Mouse (Mus musculus) myocyte (in vitro differentiated cells): ENCODE results near the gene Arrb1. TPM values are rescaled to one million over a fixed set of nuclear protein-coding genes. Genes with fewer than 3 reads are reported as not detected.

Source experiments
- H3K27me3 ChIP-seq: one replicate; pipeline ENCODE4 v1.6.1; 2011; ENCODE audit not compliant: control insufficient read depth, insufficient read depth, insufficient read length
- H3K36me3 ChIP-seq: one replicate; pipeline ENCODE4 v1.6.1; 2011; ENCODE audit not compliant: control insufficient read depth, insufficient read depth
- H3K4me2 ChIP-seq: one replicate; pipeline ENCODE4 v1.6.1; 2011; ENCODE audit warnings: low read depth, control low read depth
- H3K4me3 ChIP-seq: one replicate; pipeline ENCODE4 v1.5.1; 2011; ENCODE audit warnings: mild to moderate bottlenecking, control low read depth, moderate library complexity
- H3K79me2 ChIP-seq: one replicate; pipeline ENCODE4 v1.6.1; 2011; ENCODE audit not compliant: control insufficient read depth, insufficient read depth
- H3ac ChIP-seq: one replicate; pipeline ENCODE4 v1.6.1; 2011; ENCODE audit not compliant: control insufficient read depth, insufficient read length
- CEBPB ChIP-seq: IDR thresholded peaks from 2 replicates; pipeline ENCODE4 v1.6.1; 2011; ENCODE audit warnings: mild to moderate bottlenecking, moderate library complexity; ENCODE audit not compliant: poor library complexity, insufficient read depth, severe bottlenecking
- E2F4 ChIP-seq: IDR thresholded peaks from one replicate; pipeline ENCODE4 v1.6.1; 2011; ENCODE audit warnings: mild to moderate bottlenecking, control low read depth, moderate library complexity; ENCODE audit not compliant: insufficient read depth
- MAX ChIP-seq: IDR thresholded peaks from one replicate; pipeline ENCODE4 v1.6.1; 2011; ENCODE audit warnings: low read depth, mild to moderate bottlenecking, control low read depth
- MYOD1 ChIP-seq, 3 experiments: IDR thresholded peaks; one replicate each; pipeline ENCODE4 v1.6.1; 2011; ENCODE audit warnings: control low read depth in 2 of 3, low read depth in 2 of 3, mild to moderate bottlenecking in 2 of 3, moderate library complexity in 1 of 3; ENCODE audit not compliant: insufficient read length in 2 of 3, control insufficient read depth in 1 of 3
- MYOG ChIP-seq, 3 experiments: IDR thresholded peaks; one replicate each; pipeline ENCODE4 v1.6.1; 2011; ENCODE audit warnings: control low read depth in 2 of 3, low read depth in 2 of 3, mild to moderate bottlenecking in 2 of 3; ENCODE audit not compliant: insufficient read length in 2 of 3, control insufficient read depth in 1 of 3, insufficient read depth in 1 of 3
- POLR2A ChIP-seq: IDR thresholded peaks from one replicate; pipeline ENCODE4 v1.6.1; 2011; ENCODE audit warnings: low read depth, mild to moderate bottlenecking, control low read depth, moderate library complexity; ENCODE audit not compliant: insufficient read length
- POLR2AphosphoS2 ChIP-seq: IDR thresholded peaks from one replicate; pipeline ENCODE4 v1.6.1; 2011; ENCODE audit warnings: low read depth, control low read depth; ENCODE audit not compliant: insufficient read length
- REST ChIP-seq: IDR thresholded peaks from one replicate; pipeline ENCODE4 v1.6.1; 2011; ENCODE audit warnings: mild to moderate bottlenecking, control low read depth, moderate library complexity; ENCODE audit not compliant: insufficient read depth, insufficient read length
- SRF ChIP-seq: IDR thresholded peaks from one replicate; pipeline ENCODE4 v1.6.1; 2011; ENCODE audit warnings: low read depth; ENCODE audit not compliant: control insufficient read depth, insufficient read length
- TCF12 ChIP-seq: IDR thresholded peaks from one replicate; pipeline ENCODE4 v1.6.1; 2011; ENCODE audit warnings: mild to moderate bottlenecking, control low read depth; ENCODE audit not compliant: poor library complexity, insufficient read depth, severe bottlenecking
- TCF3 ChIP-seq: IDR thresholded peaks from one replicate; pipeline ENCODE4 v1.6.1; 2011; ENCODE audit warnings: low read depth, control low read depth; ENCODE audit not compliant: insufficient read length
- USF1 ChIP-seq: IDR thresholded peaks from one replicate; pipeline ENCODE4 v1.6.1; 2011; ENCODE audit warnings: low read depth, mild to moderate bottlenecking, control low read depth, moderate library complexity
- polyA plus RNA-seq: library from polyadenylated mRNA; unstranded; fragments of >200 nt; fragmentation: generic; extraction: Trizol; gene quantifications from one replicate; pipeline ENCODE4 v1.2.1, GENCODE M21; 2012; ENCODE audit warnings: missing spikeins

Gene Arrb1
- polyA plus RNA-seq, 1 experiment = 5.1 TPM

DNA sequence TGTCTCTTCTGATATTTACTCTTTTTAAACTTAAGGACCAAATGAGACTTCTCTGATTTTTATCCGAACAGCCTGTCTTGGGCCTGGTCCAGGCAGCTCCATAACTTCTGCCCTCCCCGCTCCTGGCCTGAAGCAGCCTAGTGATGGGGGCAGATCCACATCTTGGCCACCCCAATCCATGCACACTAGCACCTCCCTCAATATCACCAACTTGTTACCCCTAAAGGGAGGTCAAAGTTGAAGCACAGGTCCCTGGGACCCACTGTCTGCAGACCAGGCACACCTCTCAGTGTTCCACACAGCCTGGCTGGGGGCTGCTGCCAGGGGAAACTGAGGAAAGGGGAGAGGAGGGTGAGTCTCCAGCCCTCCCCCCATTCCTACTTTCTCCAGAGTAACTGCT lies 69.8 kb downstream of the Arrb1 start:
- TF ChIP-seq MYOG (IDR thresholded peaks at IDR 0.05; ENCODE audit: control insufficient read depth in 1 of 3, insufficient read depth in 1 of 3, insufficient read length in 2 of 3, low read depth in 2 of 3) = no peak
- TF ChIP-seq SRF = no peak
- no peak for TF ChIP-seq TCF12
- TF ChIP-seq REST = no peak
- TF ChIP-seq USF1 = no peak
- TF ChIP-seq CEBPB = no peak
- no peak for TF ChIP-seq TCF3
- TF ChIP-seq MAX = no peak
- TF ChIP-seq POLR2AphosphoS2 = no peak
- TF ChIP-seq POLR2A = no peak
- no peak for TF ChIP-seq MYOD1 (IDR thresholded peaks at IDR 0.05; ENCODE audit: control insufficient read depth in 1 of 3, insufficient read length in 2 of 3, low read depth in 2 of 3)
- TF ChIP-seq E2F4 = no peak
- no peak overlapping the region for H3ac ChIP-seq
- H3K4me2 ChIP-seq = no peak overlapping the region
- H3K27me3 ChIP-seq = no peaks in the 10 kb centered on the region
- no peaks in the 10 kb centered on the region for H3K79me2 ChIP-seq
- H3K4me3 ChIP-seq = no peak overlapping the region
- no peaks in the 10 kb centered on the region for H3K36me3 ChIP-seq

- no peak overlapping the region for H3K4me2 ChIP-seq
- no peak overlapping the region for H3ac ChIP-seq
- no peak overlapping the region for H3K4me3 ChIP-seq
- H3K79me2 ChIP-seq = no peaks in the 10 kb centered on the region
- H3K36me3 ChIP-seq = no peaks in the 10 kb centered on the region
- H3K27me3 ChIP-seq = no peaks in the 10 kb centered on the region
- no peak for TF ChIP-seq POLR2AphosphoS2
- TF ChIP-seq MYOD1 (IDR thresholded peaks at IDR 0.05; ENCODE audit: control insufficient read depth in 1 of 3, insufficient read length in 2 of 3, low read depth in 2 of 3) = no peak
- TF ChIP-seq SRF = no peak
- no peak for TF ChIP-seq MAX
- TF ChIP-seq MYOG (IDR thresholded peaks at IDR 0.05; ENCODE audit: control insufficient read depth in 1 of 3, insufficient read depth in 1 of 3, insufficient read length in 2 of 3, low read depth in 2 of 3) = no peak
- no peak for TF ChIP-seq E2F4
- TF ChIP-seq REST = no peak
- no peak for TF ChIP-seq TCF3
- TF ChIP-seq USF1 = no peak
- TF ChIP-seq POLR2A = no peak
- no peak for TF ChIP-seq CEBPB
Measured at GRCm38 (mm10) chr7:99606303-99606702, 71.0 kb downstream of the Arrb1 start.

GRCm38 (mm10) chr7:99606766-99607165 lies 71.5 kb downstream of the Arrb1 start:
- TF ChIP-seq TCF3 = no peak
- TF ChIP-seq MAX = no peak
- TF ChIP-seq TCF12 = no peak
- no peak for TF ChIP-seq MYOG (IDR thresholded peaks at IDR 0.05; ENCODE audit: control insufficient read depth in 1 of 3, insufficient read depth in 1 of 3, insufficient read length in 2 of 3, low read depth in 2 of 3)
- no peak for TF ChIP-seq POLR2AphosphoS2
- no peak for TF ChIP-seq REST
- TF ChIP-seq USF1 = no peak
- no peak for TF ChIP-seq CEBPB
- TF ChIP-seq SRF = no peak
- no peak for TF ChIP-seq E2F4
- no peak for TF ChIP-seq POLR2A
- no peak for TF ChIP-seq MYOD1 (IDR thresholded peaks at IDR 0.05; ENCODE audit: control insufficient read depth in 1 of 3, insufficient read length in 2 of 3, low read depth in 2 of 3)
- Histone ChIP-seq H3K79me2 (no peaks in the 10 kb centered on the region), H3K36me3 (no peaks in the 10 kb centered on the region), H3K4me3 (no peak overlapping the region), H3ac (no peak overlapping the region), H3K27me3 (no peaks in the 10 kb centered on the region), H3K4me2 (no peak overlapping the region)

DNA sequence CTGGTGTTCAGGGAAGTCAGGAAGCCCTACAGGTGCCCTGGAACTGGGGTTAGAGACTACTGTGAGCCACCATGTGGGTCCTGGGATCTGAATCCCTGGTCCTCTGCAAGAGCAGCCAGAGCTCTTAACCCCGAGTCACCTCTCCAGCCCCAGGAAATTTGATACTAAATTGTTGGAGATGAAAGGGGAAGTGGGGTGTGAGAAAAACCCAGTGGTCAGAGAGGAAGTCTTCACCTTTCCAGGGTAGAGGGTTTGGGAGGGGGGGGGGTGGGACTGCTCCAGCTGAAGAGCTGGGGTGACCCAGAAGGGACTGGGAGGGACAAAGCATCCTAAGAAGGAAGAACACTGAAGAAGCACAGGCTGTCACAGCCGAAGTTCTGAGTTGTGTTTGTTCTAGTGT lies 72.4 kb downstream of the Arrb1 start:
- Histone ChIP-seq H3K79me2 (no peaks in the 10 kb centered on the region), H3K4me2 (no peak overlapping the region), H3ac (no peak overlapping the region), H3K36me3 (no peaks in the 10 kb centered on the region), H3K4me3 (no peak overlapping the region), H3K27me3 (no peaks in the 10 kb centered on the region)
- TF ChIP-seq REST (no peak), USF1 (no peak), TCF12 (no peak), MYOD1 (IDR thresholded peaks at IDR 0.05; ENCODE audit: control insufficient read depth in 1 of 3, insufficient read length in 2 of 3, low read depth in 2 of 3) (no peak), E2F4 (no peak), CEBPB (no peak), SRF (no peak), MAX (no peak), MYOG (IDR thresholded peaks at IDR 0.05; ENCODE audit: control insufficient read depth in 1 of 3, insufficient read depth in 1 of 3, insufficient read length in 2 of 3, low read depth in 2 of 3) (no peak), POLR2AphosphoS2 (no peak), POLR2A (no peak), TCF3 (no peak)

DNA sequence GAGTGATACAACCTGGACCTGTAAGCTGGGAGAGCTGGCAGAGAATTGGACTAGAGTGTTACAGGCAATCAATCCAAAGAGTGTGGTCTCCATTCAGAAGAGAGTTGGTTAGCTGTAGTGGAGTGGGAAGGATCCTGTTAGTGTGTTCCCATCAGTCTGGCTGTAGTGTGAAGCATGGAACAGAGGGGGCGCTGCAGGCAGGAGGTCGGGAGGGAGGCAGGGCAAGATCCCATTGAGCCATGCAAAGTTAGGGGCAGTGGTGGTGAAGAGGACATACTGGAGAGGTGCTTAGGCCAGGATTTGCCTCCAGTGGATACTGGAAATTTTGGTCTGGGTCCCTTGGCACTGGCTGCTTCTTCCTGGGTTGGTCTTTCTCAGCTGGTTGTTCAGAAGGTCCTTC lies 83.0 kb downstream of the Arrb1 start:
- H3K4me3 ChIP-seq = no peak overlapping the region
- H3ac ChIP-seq = no peak overlapping the region
- TF ChIP-seq MYOD1 (IDR thresholded peaks at IDR 0.05; ENCODE audit: control insufficient read depth in 1 of 3, insufficient read length in 2 of 3, low read depth in 2 of 3) (no peak), POLR2A (no peak), CEBPB (no peak), REST (no peak), POLR2AphosphoS2 (no peak), USF1 (no peak), MYOG (IDR thresholded peaks at IDR 0.05; ENCODE audit: control insufficient read depth in 1 of 3, insufficient read depth in 1 of 3, insufficient read length in 2 of 3, low read depth in 2 of 3) (no peak), SRF (no peak), MAX (no peak), TCF12 (no peak), E2F4 (no peak), TCF3 (no peak)
- H3K4me2 ChIP-seq = no peak overlapping the region
- peaks cover 41% of the 10 kb centered on the region for H3K27me3 ChIP-seq
- H3K79me2 ChIP-seq = no peaks in the 10 kb centered on the region
- no peaks in the 10 kb centered on the region for H3K36me3 ChIP-seq
